Mouse (Mus musculus) adrenal gland, adult (tissue): Measurements from ENCODE around the gene Cachd1.
A peak's percentile ranks its signal among the peaks of the same experiment; 100 is the strongest.

Source experiments
- DNase-seq, 2 experiments: peaks; one replicate each; pipeline ENCODE4 v3.0.0; 2022 to 2023; ENCODE audit warnings: low spot score in 1 of 2; ENCODE audit not compliant: inconsistent age in 2 of 2

Gene Cachd1

DNA sequence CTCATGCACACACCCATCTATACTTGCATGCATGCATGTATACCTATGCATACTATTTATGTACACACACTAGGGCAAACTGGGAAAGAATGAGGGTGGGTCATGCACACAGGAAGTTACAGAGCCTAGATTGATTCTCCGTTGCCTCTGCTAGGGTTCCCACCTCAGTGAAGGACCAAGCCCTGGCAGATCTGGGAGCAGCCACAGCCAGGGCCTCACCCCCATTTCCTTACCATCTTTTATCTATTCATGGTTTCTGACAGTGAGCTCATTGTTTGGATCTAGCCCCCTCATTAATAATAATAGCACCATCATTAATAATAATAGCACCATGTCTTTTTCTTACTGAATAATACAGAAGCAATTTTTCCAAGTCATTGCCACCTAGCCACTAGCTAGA lies 143.9 kb downstream of the Cachd1 start:
- DNase-seq = no peak

DNA sequence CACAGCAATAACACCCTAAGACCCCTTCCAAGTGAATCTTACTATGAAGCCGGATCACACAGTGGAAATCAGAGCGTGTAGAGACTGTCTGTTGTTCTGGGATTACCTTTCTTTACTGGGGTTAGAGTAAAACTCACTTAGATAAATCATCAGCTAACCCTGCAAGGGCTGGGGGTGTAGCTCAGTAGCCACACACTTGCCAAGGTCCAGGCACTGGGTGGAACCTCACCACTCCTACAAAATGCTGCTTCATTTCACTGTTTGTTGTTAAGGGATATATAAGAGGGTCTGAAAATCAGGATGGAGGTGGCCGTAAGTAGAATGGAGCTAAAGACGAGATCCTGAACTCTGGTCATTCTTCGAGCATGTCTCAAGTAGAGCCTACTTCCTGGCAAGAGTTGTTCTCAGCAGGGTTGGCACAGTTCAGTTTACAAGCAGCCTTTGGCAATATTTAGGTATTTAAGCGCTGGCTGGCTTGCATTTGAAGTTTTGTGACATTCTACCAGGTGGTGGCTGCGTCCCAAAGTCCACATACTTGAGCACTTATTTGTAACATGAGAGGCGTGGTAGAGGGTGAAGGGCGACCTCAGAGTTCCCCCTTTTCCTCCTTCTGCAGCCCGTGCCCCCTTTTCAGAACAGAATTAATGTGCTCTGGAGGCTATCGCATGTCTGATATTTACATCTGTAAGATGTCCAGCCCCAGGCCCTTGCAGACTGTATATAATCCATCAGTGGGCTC lies 146.5 kb downstream of the Cachd1 start:
- no peak for DNase-seq

DNA sequence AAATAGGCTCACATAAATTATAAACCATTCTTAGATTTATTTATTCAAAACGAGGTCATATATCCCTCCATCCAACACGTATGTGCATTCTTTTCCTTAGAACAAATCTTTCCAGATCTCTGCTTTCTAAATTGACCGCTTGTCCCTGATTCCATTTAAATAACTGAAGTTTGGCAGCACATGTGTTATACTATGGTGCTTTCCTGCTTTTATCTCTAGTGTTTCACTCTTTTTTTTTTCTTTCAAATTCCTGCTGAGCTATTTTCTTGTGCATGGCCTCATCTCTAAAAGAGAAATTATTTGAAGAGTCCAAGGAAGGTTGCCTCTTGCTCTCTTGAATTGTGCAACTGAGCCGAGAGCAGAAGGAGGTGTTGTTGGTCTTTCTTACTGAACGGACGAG lies 147.1 kb downstream of the Cachd1 start:
- no peak for DNase-seq

DNA sequence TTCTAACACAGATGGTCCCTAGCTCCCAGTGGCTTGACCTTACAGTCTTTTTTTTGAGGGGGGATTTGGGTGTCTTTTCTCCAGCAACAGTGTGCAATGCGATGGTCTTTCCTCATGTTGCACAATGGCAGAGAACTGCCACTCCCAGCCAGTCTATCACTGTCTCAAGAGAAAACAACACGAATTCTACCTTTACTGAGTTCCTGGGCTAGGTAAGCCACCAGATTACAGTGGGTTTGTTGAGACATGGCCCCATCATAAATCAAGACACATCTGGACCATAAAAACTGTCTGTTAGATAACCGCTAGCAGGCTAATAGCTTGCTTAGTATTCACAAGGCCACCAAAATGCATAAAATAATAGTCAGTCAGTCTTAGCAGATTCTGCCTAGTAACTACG lies 147.8 kb downstream of the Cachd1 start:
- DNase-seq = peak in 1 of 2 experiments; percentile 42

DNA sequence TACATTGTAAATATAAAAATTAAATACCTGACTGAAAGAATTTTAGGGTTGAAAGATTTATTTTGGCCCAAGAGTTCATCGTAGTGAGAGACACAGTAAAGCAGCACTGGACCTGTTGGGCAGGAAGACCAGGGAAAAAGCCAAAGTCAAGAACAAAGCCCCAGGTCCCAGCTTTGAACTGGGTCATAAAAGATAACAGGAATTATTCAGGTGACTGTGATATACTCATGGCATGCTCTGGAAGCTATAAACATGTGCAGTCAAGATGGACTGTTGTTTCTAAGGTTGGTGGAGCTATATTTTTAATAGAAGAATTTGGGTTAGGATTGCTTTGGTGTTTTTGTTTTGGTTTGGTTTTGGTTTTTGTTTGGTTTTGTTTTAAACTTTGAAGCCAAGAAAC lies 148.7 kb downstream of the Cachd1 start:
- no peak for DNase-seq

DNA sequence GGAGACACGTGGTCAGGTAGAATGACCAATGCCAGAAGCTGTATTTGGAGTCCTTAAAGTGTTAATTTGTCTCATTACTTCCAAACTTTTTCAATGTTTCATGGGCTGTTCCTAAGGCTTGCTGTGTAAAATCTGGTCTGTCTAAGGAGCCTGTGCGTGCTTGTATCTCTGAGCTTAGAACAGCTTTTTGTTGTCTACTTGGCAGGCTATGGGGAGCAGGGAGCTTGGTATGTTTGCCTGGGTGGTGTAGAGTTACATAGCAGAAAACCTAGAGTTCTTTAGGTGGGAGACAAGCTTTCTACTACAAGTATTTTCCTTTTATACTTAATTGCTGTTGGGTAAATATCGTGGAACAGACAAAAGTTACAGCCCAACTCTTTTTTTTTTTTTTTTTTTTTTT lies 150.1 kb downstream of the Cachd1 start:
- DNase-seq = no peak

DNA sequence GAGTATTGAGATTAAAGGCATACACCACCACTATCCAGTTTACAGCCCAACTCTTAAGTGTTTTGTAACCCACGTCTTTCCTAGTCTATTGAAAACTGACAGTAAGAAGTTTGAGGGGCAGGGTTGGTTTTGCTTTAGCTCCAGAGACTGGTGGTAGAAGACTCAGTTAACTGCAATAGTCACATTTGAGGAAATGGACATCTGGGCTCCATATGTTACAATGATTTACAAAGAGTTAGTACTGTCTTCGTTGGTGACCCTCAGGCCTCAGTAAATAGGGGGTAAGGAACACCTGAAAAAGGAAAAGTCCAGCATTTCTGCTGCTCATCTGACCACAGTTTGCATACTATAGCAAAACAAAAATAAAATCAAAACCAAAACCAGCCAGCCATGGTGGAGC lies 150.6 kb downstream of the Cachd1 start:
- DNase-seq = no peak

DNA sequence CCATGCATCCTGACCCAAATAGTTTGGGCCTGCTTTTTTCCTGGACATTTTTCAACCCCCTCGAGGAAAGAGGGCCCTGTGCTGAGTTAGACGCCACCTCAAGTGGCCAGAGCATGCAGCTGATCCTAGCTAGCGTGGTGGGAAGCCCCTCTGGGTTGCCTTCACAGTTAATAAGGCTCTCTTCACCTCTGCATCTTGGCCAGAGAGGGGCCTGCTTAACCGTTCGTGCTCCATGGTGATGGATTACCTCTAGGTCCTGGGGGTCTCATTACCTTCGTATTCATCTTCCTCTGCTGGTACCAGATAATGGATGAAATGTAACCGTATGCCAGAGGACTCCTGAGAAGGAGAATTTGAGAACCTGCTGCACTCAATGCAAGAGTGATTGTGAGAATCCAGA lies 167.2 kb downstream of the Cachd1 start:
- DNase-seq = no peak

DNA sequence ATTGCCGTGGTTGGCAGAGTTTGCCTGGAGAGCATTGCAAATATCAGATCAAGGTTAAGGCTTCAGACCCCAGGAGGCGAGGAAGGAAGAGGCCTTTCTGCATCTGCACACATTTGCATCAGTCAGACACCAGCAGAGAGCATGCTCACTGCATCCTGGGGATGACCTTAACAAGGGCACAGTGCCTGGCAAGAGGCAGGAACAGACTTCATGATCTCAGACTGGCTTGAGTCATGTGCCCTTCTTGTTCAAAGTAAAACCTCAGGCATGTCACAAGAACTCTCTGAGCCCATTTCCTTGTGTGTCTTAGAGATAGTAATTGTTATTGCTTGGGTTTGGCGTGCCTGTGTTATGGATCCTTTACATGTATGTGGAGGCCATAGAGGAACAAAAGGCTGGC lies 167.8 kb downstream of the Cachd1 start:
- DNase-seq = peak; percentile 40 to 65

DNA sequence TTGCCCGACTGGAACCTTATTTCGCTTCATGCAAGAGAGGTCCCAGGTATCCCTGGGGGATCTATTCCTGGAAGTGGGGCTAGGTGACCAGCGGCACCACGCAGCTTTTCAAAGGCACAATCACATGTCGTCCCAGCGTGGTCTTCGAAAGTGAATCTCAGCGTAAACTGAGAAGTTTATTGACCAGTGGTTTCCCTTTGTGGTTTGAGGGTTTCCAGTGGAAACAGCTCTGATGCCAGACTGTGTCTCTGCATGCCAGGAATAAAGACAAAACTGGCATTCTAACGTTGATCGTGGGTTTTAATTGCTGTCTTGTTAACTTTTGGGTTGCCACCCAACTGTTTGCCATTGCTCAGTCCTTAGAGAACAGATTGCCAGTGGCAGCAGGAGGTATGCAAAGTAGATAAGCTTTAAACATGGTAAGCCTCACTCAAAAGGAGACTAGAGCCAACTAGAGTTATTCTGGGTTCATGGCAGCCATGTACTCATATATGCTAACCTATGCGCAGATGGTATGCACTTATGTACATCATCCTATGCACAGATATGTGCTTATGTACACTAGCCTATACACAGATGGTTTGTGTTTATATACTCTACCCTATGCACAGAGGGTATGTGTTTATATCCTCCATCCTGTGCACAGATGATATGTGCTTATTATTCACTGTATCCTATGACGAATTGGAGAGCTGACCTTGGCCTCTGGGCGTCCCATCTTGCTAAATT lies 168.9 kb downstream of the Cachd1 start:
- DNase-seq = no peak

DNA sequence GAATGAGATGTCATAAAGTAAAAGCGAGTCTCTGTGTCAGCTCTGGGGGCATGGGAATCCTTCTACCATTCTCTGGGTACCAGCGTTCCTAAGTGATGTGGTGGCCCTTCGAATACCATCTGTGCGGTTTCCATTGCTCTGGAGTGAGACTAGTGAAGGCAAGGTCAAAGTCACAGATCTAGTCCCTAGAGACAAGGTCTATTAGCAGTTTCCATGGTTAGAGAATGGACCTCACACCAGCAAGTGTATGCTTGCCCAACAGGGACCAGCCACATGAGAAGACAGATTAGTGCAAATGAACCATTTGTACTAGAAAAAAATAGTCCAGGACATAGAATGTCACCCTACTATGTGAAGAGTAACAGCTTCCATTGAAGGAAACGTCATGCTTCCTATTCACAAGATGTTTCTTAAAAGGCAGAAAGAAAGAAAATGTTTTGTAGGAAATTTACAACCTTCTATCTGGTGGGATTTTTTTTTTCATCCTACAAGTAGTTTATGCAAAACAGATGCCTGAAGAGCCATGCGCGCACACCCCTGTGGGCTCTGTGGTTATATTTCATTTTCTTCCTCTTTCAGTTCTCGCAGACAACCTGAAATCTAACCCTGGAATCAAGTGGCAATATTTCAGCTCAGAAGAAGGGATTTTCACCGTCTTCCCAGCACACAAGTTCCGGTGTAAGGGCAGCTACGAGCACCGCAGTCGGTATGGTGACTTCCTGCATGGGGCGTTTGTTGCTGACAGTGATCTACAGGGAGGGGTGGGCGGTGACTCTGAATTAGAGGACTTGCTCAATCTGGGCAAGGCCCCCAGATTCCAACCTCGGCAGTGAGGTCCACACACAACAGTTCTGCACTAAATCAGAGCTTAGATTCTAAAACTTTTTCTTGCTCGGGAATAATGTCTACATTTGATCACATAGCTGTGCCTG lies 172.3 kb downstream of the Cachd1 start:
- DNase-seq = no peak

DNA sequence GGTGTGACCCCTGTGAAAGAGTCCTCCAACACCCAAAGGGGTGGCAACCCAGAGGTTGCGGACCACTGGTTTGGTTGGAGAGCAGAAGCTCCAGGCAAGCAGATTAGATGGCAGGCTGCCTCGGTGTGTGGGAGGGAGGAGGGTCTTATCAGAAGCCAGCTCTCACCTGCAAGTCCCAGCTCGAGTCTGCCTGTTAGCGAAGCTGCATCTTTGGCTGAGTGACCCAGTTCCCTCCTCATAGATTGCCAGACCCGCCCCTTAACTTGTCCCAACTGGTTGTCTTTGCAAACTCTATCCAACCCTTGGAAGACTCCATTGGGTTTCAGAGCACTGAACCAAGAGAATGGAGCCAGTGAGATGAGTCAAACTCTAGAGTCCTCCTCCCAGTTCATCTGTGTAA lies 173.8 kb downstream of the Cachd1 start:
- no peak for DNase-seq

DNA sequence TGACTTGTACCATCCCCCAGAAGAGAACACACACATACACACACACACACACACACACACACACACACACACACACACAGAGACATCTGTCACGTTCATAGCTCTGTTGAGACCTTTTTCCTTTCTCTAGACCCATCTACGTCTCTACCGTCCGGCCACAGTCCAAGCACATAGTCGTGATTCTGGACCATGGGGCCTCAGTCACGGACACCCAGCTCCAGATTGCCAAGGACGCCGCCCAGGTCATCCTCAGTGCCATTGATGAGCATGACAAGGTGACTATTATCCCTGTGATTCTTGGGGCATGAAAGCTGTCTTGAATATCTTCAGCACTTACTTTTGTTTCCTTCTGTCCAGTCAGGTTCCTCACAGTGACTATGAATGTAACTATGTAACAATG lies 175.4 kb downstream of the Cachd1 start:
- no peak for DNase-seq

DNA sequence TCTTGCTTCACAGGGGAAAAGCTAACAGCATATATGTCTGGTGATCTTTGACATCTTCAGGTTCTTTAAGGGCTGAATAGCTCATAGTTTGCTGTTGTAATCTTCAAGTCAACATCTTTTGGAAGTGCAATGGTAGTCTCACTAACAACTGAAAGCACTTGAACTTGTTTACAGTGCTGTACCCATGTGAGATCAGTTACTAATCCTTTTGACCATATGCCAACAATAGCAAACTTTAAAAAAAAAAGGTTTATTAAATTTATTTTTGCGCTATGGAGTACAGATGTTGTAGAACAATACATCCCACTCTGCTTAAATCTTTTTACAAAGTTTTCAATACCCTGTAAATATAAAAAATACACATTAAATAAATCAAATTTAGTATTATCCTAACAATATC lies 186.9 kb downstream of the Cachd1 start:
- DNase-seq = no peak

DNA sequence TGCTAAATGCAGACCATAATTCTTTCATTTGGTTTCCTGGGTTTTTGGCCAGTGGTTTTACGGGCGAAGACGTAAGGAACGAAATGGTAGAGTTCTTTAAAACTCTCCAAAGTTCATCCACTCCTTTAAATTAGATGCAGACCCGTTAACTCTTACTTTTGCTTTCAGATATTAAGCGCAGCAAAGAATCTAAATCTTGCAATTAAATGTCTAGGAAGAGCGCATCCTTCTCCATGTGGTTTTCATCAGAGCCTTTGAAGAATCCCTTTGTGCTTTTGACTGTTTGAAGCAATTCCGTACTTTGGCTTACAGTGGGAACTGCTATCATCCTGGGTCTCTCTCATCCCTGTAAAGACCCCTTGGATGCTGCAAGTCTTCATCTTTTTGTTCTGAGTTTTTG lies 187.3 kb downstream of the Cachd1 start:
- no peak for DNase-seq

DNA sequence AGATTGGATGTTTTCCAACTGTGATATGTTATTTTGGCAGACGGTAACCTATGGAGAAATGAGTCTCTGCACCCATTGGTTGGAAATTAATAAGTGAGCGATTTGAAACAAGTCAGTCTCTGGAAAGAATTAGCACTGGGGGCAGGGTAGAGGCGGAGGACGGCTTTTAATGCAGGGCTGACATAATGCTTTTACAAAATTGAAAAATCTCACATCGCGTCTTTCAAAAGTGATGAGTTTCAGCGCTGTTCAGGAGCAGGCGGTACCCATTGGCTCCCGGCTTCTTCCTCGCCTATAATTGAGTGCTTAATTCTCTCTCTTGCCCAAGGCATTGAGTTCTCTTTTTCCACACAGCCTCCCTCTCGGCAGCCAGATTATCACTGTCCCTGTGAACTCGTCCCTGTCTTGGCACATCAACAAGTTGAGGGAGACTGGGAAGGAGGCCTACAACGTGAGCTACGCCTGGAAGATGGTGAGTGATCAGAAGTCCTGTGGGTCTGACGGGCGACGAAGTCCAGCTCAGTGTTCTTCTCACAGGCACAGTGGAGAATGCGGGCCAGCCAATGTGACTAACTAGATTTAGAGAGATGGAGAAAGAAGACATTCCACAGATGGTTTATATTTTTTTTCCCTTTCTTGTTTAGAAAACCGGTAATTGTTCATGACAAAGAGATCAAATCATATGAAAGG lies 191.4 kb downstream of the Cachd1 start:
- no peak for DNase-seq

DNA sequence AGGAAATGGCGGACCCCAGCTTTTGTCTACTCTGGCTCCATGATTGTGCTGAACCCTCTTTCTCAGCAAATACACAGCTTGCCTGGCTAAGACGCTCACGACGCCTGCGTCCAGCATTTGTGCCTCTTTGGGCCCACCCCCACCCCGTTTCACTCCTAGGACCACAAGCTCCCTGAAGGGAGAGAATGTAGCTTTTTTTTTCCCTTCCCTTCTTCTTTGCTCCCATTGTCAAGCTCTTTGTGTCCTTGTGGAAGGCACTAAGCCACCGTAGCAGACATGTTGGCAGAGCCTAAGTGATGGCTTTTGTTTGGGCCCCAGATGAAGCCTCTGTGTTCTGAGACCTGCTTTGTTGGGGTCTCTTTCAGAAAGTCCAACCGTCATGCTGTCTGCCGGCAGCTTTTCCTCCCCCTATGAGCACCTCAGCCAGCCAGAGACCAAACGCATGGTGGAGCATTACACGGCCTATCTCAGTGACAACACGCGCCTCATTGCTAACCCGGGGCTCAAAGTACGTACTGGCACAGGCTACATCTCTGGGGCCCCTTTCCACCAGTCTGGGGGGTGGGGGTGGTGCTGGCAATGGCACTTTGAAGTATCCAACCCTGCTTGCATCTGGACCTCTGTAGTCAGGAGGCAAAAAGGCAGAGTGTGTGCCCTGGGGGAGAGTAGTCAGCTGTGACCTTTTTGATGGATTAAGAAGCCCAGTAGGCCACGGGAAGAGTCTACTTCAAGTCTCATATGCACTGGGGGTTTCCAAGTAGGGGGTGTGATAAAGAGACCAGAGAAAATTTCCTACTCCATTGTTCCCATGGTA lies 197.4 kb downstream of the Cachd1 start:
- no peak for DNase-seq

DNA sequence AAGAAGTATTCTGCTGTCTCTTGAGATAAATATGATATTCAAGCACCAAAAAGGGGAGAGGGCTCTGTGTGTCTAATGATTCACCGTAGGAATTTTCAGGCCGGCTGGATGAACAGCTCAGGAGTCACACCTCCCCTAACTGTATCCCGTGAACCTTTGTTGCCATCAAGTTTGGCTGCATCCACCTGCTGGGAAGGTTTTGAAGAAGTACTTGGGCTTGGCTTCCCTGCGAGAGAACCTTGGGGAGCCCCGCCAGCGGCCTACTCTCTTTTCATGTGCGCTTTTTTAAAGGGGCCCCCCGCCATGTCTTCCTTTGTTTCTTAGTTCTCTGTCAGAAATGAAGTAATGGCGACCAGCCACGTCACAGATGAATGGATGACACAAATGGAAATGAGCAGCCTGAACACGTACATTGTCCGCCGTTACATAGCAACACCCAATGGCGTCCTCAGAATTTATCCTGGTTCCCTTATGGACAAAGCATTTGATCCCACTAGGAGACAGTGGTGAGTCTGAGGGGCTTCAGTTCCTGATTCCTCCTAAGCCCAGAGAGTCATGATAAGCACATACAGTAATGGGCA lies 198.1 kb downstream of the Cachd1 start:
- DNase-seq = no peak

DNA sequence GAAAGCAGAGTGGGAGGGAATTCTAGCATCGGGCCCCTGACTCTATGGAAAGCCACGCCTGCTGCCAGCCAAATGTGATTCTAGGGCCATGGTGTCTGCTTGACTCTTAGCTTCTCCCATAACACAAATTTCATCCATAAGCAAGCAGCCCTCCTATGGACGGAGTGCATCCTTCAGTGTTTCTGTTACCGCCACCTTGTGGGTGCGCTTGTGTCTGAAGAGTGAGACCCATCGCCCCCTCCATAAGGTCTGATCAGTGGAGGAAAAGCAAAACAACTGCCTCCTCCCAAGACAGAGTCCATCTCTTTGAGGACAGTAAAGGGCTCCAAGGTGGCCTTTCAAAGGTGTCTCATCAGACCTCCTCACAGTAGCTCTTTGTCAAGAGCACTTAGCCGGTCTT lies 201.0 kb downstream of the Cachd1 start:
- DNase-seq = no peak

DNA sequence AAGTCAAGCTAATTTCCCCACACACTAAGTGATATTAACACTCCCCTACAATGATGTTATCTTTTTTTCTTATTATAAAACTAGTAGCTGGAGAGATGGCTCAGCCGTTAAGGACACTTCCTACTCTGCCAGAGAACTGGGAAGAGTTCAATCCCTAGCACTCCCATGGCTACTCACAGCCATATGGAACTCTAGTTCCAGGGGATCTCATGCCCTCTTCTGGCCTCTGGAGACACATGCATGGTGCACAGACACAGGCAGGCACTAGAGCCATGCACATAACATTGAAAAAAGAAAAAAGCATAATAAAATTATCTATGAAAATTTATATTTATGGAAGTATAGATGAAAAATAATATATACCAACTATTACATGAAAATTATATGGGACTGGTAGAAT lies 210.7 kb downstream of the Cachd1 start:
- DNase-seq = peak in 1 of 2 experiments; percentile 33
